Mouse (Mus musculus) kidney, adult 9 months (tissue): Measurements from ENCODE around the gene Rbm17.
A peak's percentile ranks its signal among the peaks of the same experiment; 100 is the strongest.

Experiments
- DNase-seq: peaks from one replicate; pipeline ENCODE4 v3.0.0; 2022

The Rbm17 gene

DNA sequence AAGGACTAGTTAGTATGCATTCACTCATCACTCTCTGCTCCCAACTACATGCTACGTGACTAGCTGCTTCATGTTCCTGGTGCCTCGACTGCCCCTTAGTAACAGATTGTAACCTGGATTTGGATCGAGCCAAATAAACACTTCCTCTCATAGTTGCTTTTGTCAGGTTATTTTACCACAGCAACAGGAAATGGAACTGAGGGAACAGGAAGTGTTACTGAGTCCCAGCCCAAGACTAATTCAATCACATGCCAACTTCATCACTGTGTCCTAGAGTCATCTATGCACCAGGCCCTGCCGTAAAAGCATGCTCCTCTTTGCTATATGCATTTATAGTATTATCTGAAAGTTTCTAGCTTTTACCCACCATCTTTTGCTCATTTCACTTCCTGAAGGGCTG, 16.0 kb downstream of the Rbm17 start:
- no peak for DNase-seq

DNA sequence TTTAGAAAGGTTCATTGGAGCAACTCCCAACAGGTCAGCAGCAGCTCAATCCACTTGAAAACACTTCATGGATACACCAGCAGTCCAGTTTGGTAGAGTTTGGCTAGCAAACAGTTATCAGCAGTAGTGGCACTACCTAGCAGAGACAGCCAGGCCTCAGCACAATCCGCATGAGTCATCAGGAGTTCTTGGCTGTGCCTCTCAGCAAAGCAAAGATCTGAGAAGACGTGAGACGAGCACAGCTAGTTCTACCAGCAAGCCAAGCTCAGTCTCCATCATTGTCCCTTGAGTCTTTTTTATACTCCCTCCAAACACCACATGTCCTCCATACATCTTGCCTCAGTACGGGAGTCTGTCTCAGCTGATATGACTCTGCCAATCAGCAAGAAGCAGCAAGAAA, 24.6 kb downstream of the Rbm17 start:
- no peak for DNase-seq

DNA sequence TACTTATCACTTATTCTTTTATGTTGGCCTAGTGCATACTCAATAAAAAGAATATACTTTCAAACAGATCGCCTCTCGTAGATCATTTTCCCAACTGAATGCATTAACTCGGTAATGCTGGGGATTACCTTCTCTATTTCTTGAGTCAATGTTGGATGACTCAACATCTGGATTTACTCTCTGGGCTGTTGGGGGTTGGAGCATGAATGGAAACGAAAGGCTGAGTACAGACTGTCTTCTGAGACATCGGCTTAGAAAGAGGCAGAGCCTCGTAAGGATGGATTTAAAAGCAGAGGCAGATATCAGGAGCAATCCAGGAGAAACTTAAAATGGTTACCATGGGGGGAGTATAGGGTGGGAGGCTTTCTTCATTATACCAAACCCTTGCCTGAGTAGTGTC, 25.8 kb downstream of the Rbm17 start:
- no peak for DNase-seq

DNA sequence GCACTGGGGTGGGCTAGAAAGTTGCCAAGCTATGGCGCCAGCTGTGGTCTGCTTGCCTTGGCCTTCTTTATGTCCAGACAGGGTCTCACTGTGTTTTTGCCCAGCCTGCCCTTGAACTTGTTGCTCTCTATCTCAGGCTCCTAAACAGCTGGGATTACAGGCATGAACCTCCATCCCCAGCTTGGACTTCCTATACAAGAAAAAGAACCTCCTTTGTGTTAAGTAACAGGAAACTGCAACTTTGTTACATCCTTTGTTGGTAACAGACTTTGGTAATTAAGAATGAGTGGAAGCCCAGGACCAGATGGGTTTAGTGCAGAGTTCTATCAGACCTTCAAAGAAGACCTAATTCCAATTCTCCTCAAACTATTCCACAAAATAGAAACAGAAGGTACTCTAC, 30.3 kb downstream of the Rbm17 start:
- no peak for DNase-seq

DNA sequence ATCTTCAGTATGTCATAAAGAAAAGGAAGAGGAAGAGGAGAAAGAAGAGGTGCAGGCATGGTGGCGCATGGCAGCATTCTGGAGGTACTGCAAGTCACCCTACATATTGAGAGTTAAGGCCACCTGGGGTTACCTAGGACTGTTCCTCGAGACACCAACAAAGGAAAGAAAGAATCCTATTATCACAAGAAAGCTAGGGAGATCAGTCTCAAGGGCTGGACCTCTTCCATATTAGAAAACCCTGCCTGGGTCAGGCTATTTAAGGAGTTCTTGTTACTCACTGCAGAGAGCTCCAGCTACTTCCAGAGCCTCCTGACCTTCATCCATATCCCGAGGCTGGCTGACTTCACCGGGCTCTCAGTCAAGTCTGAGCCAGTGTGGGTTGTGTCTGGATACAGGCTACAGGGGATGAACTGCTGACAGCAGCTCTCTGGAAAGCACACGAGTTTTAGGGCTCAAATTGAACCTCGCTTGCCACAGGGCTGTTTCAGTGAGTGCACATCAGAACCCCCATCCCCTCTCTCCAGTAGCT, 32.9 kb downstream of the Rbm17 start:
- no peak for DNase-seq

DNA sequence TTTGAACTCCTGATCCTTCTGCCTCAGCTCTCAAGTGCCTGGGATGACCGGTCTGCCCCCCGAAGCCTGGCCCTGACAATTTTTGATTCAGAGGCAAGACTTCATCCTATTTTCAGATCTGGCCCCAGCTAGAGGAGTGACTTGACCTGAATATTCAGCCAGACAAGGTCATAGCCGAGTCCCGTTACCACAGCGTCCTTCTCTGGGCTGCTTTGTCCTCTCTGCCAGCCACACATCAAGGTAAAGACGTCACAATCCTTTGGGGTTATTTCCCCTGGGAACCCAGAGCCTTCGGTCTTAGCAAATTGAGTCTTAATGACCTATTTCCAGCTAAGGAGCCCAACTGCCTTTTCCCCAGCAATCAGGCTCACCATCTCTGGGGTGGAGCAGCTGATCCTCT, 35.5 kb downstream of the Rbm17 start:
- no peak for DNase-seq

DNA sequence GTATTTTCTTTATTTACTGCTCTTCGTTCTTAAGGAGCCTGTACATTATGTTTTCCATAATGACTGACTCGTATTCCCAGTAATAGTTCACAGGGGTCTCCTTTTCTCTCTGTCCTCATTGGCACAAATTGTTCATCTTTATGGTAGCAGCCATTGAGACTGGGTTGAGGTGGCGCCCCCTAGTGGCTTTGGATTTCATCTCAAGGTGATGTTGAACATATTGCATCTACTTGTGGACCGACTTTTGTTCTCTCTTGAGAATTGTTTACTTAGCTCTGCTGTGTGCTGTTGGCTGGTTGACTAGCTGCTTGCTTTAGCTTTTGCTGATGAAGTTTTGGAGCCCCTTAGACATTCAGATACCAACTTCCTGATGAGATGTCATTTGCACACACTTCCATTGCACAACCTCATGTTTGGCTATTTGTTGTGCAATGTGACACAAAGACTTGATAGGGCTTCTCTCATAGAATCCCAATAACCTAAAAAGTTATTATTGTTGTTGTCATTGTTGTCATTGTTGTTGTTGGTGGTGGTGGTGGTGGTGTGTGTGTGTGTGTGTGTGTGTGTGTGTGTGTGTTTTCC, 36.1 kb downstream of the Rbm17 start:
- peak; percentile 63 for DNase-seq

DNA sequence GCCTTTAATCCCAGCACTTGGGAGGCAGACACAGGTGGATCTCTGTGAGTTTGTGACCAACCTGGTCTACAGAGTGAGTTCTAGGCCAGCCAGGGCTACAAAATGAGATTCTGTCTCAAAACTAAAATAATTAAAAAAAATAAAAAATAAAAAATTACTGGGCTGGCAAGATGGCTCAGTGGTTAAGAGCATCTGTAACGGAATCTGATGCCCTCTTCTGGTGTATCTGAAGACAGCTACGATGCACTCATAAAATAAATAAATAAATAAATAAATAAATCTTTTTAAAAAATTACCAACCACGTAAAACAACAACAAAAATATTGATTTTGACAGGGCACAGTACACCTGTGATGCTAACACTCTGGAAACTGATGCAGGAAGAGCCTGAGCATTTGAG, 37.1 kb downstream of the Rbm17 start:
- DNase-seq: no peak

DNA sequence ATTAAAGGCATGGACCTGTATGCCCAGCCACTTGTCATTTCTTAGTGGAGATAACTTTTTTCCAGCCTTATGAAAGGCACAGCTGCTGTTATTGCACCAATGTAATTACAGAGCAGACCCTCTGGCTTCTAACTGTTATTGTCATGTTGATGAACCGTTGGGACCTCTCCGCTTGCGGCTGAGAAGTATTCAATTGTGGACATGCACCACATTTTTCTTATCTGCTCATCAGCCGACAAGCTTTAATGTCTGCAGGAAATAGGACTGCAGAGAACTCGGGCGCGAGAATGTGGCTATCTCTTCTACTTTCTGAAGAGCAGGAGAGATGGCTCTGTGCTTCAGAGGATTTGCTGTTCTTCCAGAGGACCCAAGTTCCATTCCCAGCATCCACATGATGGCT, 37.7 kb downstream of the Rbm17 start:
- DNase-seq: no peak

DNA sequence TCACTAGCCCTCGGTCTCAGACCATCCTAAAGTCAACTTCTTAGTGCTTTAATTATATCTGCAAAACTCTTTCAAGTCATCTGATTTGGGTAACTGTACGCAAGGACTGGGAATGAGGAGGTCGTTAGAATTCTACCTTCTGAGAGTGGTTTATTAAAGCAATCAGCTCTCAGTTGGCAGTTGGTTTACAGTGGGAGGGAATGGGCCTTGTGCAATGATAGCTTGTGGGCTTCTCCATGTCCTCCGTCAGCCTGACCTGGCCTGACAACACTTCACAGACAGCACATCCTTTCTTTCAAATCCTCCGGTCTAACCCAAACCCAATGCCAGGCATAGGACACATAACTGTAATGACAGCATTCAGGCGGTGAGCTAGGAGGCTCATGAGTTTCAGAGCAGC, 39.2 kb downstream of the Rbm17 start:
- no peak for DNase-seq

DNA sequence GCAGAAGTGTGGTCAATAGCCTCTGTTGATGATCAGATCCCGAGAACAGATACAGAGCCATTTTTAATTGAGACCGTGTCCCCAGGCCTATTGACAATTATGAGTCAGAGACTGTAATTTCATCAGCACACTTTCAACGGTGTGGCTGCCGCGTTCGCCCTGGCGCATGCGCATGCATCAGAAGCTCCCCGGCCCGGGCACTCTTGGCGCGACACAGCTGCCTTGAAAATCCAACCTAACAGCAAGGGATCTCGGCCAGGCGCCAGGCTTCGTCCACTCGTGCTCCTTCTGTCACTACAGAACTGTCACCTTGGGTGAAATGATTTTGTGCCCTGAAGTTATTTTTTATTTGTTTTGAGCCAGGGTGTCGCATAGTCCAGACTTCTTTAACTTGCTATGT, 40.7 kb downstream of the Rbm17 start:
- no peak for DNase-seq

DNA sequence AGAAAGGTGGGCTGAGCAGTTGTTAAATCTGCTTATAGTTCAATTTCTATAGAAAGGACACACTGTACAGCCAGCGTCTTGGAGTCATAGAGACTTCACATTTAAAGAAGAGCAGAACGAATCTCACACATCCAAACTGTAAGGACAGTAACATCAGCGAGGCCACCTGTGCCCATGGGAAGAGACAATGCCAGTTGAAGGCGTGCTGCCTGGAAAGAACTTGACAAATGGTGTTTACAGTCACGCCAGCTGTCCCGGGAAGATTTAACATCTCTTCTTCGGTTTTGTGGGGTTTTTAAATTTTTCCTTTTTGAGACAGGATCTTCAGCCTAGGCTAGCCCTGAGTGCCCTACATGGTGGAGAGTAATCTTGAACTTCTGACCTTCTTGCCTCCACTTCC, 45.3 kb downstream of the Rbm17 start:
- DNase-seq: no peak

DNA sequence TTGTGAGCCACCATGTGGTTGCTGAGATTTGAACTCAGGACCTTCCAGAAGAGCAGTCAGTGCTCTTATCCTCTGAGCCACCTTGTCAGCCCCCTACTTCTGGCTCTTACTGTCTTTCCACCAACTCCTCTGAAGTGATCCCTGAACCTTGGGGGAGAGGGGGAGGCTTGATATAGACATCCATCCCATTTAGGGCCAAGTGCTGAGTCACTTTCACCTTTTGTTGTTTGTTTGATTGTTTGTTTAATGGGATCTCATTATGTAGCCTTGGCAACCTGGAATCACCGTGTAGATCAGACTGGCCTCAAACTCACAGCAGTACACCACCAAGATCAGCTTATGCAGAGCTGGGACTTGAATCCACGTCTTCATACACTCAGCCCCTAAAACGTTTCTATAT, 46.7 kb downstream of the Rbm17 start:
- DNase-seq: no peak

DNA sequence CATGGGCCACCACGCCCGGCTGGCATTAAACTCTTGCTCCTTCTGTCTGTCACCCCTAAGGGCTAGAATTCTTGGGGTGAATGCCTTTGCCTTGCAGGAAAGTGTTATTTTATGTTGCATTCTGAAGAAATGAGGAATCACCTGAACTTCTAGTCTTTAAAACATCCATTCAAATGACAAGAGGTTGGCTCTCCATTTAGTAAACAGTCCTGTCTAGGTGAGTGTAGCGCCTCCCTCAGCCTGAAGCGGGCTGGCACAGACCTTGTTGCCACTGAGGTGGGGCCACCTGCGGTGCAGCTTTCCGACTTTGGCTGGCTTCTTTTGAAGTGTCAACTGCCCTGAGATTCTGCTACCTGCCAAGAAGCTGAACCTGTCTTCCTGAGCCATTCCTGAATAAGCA, 48.6 kb downstream of the Rbm17 start:
- DNase-seq: no peak

DNA sequence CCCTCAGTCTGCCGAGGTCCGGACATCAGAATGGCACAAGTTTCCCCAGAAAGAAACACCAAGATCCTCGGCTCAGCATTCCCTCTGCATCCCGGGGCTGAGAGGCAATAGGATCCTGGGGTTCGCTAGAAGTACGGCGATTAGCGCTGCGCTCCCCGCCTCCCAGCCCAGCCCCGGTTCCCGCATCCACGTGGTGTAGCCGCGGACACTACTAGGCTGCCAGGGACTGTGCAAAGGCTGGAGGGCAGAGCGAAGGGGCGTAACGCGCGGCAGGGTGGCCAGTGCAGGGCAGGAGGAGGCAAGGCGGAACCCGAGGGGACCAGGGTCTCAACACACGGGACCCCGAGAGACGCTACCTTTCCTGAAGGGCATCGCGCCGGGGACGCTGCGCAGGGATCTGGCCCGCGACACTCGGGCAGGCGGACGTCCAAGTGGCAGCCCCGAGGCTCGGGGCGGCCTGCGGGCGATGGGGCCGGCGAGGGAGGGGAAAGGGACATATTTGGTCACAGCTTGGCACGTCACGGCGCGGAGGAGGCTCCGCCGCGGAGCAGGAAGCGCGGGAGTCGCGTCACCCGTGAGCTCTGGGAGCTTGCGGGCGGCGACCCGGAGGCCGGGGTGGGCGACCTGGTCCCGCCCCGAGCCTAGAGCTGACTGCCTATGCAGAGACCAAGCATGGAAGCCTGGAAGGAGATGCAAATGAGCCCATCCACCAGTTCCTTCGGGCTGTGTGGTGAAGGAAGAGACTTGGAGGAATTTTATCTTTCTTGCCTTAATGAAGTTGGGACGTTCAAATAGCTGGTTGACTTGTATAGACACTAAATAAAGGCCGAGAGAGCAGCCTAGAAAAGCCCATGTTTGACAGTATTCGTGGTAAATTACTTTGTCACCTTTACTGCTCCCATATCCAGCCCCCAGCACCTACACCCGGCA, 50.2 kb downstream of the Rbm17 start, which contains the start of gene Pfkfb3:
Gene Pfkfb3 (minus strand): TSS at position 607 of the 930 bp plus-strand sequence.
- peak; percentile 71 for DNase-seq

DNA sequence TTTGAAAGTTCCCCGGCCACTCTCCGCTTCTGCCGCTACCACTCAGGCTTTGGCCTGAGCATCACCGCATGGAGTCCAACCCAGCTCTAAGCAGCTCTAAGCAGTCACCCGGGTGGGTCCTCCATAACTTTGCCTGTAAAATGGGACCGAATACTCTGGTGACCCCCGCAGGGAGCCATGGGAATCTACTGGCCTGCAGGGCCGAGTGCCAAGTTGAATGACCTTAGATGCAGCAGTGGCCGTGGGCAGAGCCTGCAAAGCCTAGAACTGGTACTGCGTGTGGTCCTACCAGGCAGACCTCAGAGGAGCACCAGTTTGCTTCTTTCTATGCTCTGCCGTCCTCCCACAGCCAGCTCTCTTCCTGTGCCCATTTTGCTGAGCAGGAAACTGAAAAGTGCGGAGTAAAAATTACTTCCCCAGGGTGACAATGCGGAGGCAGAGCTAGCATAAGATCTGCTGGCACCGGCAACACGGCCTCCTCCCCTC, 50.9 kb downstream of the Rbm17 start:
- DNase-seq: peak; percentile 58

DNA sequence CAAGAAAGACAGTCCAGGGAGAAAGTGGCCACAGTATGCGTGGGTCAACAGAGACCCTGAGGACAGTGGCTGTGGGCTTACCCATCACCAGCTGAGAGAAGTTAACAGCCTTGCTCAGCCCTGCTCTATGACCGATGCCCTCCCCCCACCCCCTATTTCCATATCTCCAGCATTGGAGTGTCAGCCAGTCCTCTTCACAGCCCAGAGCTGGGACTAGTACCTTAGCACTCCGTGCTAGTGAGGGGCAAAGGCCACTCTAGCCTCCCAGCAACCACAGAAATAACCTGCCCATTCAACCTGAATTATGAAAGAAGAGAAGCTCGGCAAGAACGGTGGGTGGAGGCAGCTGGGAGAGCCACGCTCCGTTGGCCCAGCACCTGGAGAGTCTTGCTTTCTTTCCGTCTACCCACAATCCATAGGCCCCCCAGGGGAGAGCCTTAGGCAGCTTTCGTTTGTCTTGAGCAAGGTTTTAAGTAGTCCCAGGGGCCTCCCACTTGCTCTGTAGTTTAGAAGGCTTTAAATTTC, 51.6 kb downstream of the Rbm17 start:
- DNase-seq: peak; percentile 77

DNA sequence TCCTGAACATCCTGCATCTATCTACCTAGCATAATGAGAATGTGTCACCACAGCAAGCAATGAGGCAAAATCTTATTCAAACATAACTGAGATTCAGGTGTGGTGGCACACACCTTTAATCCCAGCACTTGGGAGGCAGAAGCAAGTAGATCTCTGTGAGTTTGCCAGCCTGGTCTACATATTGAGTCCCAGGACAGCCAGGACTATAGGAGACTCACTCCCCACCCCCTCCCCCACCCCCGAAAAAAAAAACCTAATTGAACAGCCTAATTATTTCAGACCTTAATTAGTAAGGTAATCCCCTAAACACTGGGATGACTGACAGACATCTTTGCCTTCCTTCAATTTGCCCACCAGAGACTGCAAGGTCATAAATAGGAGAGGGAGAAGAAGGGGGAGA, 52.2 kb downstream of the Rbm17 start:
- DNase-seq: no peak

DNA sequence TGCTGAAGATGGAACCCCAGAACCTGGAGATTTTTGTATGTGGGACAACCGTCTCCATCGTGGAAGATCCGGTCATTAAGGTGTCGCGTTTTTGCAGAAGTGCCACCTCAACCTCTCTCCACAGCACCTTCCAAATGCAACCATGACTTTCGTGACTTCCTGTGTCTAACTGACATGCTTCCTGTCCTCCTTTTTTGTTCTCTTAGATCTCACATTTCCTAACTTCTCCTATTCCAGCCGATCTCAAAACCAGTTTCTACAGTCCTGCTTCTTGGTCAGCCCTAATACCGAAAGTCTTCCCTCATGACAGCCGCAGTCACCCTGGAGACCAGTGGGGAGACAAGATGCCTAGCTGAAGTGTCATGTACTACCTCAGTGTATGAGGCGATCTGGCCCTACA, 55.4 kb downstream of the Rbm17 start:
- no peak for DNase-seq

DNA sequence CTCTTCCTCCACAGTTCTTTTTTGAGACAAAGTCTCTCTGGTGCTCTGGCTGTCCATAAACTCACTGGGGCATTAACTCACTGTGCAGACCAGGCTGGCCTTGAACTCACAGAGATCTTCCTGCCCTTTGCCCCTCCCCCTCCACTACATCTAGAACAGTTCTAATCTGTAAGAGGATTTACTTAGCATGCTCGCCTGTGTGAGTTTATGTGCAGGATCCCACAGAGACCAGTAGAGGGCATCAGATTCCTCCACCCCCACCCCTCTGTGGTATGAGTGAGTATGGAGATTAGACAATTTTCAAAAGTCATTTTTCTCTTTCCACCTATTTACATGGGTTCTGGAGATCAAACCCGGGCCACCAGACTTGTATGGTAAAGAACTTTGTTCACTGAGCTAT, 56.3 kb downstream of the Rbm17 start:
- DNase-seq: peak; percentile 34

DNA sequence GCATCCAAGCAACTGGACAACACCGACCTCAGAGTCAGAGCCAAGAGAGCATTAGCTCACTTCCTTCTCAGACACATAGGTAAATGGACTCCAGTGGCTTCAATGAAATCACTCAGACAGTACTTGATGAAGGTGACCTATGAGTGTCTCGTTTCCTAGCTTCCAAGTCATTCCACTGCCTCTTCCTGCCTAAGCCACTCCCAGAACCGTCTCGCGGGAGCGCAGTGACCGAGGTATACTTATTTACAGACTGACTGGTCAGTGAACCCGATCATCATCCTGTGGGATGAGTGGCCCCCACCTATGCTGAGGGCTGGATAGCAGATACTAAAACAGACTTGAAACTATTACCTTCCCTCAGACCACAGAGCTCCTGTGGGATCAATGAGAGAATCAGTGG, 57.9 kb downstream of the Rbm17 start:
- peak; percentile 84 for DNase-seq

DNA sequence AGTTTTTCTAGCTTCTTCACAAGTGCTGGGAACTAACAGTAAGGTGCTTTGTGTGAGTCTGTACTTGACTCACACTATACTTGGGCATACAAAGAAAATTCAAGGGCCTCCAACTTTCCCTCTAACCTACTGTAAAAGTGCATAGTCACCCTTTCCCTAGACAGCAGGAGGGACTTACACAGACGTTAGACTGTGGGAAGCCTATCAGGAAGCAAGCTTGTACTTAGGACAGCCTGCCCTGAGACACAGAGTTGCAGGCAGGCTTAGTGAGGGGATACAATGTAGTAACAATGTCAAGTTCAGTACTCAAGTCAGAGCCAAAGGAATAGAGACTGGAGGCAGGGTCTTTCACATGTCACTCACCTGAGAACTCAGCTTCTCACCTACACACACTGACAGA, 58.6 kb downstream of the Rbm17 start:
- peak; percentile 41 for DNase-seq

DNA sequence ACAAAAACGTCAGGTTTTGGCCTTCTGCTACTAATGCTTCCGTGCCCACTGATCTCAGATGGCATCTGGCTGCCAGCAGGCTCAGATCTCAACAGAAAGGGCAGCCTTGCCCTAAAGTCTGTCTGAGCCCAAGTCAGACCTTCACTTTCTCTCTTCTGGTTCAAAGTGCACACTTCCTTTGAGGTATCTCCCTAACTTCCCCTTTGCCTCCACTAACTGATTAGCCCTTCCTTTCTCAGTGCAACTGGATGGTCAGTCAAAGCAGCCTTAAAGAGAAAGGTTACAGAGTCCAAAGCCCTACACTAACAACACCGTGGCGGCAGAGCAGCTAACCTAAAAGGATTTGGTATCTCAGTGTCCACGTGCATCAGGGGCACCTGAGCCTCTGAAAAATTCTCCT, 59.6 kb downstream of the Rbm17 start:
- DNase-seq: peak; percentile 31

DNA sequence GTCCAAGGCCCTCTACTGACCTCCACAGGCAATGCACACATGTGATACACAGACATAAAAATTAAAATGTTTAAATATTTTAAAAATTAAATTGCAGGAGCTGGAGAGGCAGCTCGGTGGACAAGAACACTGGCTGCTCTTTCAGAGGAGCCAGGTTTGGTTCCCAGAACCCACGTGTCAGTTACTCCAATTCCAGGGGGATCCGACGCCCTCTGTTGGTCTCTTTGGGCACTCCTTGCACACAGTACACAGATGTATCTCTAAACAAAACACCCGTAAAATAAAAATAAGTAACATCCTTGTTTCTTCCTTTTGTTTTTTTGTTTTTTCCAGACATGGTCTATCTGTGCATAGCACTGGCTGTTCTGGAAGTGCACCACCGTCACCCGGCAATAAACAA, 60.8 kb downstream of the Rbm17 start:
- no peak for DNase-seq
